17 mouse cellular contexts compared by ENCODE assay signal in genomic region chr1:88345580-88345979, GRCm38 (mm10).
DNase-seq lines count a peak whose midpoint lies in the region; ATAC-seq and TF ChIP-seq lines count a peak whose summit lies in the region.
"Had no signal": no experiment of that assay in that cellular context is flagged by ENCODE, and none has a peak within 500 bp of the region (broad histone marks: within the 10 kb centered on the region; RNA-seq: fewer than 3 reads in every experiment).

No protein-coding gene starts in this region.

- 39% methylated on average over 3 of the region's 3 CpGs for WGBS in heart, embryonic 12.5 days
- 18% methylated on average over 3 of the region's 3 CpGs for WGBS in lung, postnatal 0 days
- WGBS in hindbrain, embryonic 14.5 days, result 21% methylated on average over 3 of the region's 3 CpGs

- no peak overlapping the region for H3K9ac ChIP-seq in heart, embryonic 12.5 days
- no peak overlapping the region for H3K9ac ChIP-seq in lung, postnatal 0 days (replicated peaks; ENCODE audit: low read depth)
- H3K9ac ChIP-seq in hindbrain, embryonic 14.5 days, result no peak overlapping the region
- H3K9ac ChIP-seq: embryonic facial prominence, embryonic 15.5 days; forebrain, embryonic 12.5 days; heart, embryonic 15.5 days; hindbrain, embryonic 13.5 days; lung, embryonic 14.5 days; midbrain, embryonic 15.5 days had no signal

- no peak overlapping the region for H3K27ac ChIP-seq in heart, embryonic 12.5 days (ENCODE audit: poor library complexity, severe bottlenecking)
- H3K27ac ChIP-seq in lung, postnatal 0 days (ENCODE audit: low read length), result no peak overlapping the region
- no peak overlapping the region for H3K27ac ChIP-seq in hindbrain, embryonic 14.5 days
- H3K27ac ChIP-seq: embryonic facial prominence, embryonic 15.5 days; forebrain, embryonic 12.5 days; heart, embryonic 15.5 days; hindbrain, embryonic 13.5 days; midbrain, embryonic 15.5 days had no signal

- ATAC-seq in heart, embryonic 12.5 days (ENCODE audit: insufficient number of reproducible peaks, low FRiP score), result no peak
- peak; percentile 76 for ATAC-seq in lung, postnatal 0 days
- ATAC-seq in hindbrain, embryonic 14.5 days (ENCODE audit: low FRiP score), result no peak
- ATAC-seq: midbrain, embryonic 15.5 days had no signal

- DNase-seq in heart, adult 11 months, result peak; percentile 39
- peak; percentile 69 for DNase-seq in lung, postnatal 0 days (ENCODE audit: low spot score)
- DNase-seq in lung, postnatal 4 days, result no peak
- peak; percentile 74 for DNase-seq in brain, adult 2 months (ENCODE audit: low read depth, low spot score)
- no peak for DNase-seq in hindbrain, embryonic 14.5 days (ENCODE audit: low spot score)
- no peak for DNase-seq in T-cell, adult 2 months (ENCODE audit: low spot score)
- DNase-seq: cerebellum, postnatal 25 days; kidney, adult 18-20 months; liver; lung, embryonic 14.5 days; thymus, postnatal 25 days had no signal

- H3K36me3 ChIP-seq in heart, embryonic 12.5 days, result no peaks in the 10 kb centered on the region
- H3K36me3 ChIP-seq in lung, postnatal 0 days (ENCODE audit: insufficient read depth, low read length), result no peaks in the 10 kb centered on the region
- no peaks in the 10 kb centered on the region for H3K36me3 ChIP-seq in hindbrain, embryonic 14.5 days (replicated peaks; ENCODE audit: control insufficient read depth, insufficient read depth)
- H3K36me3 ChIP-seq: embryonic facial prominence, embryonic 15.5 days; forebrain, embryonic 12.5 days; heart, embryonic 15.5 days; hindbrain, embryonic 13.5 days; midbrain, embryonic 15.5 days had no signal

- TF ChIP-seq EP300 in lung, postnatal 0 days (IDR thresholded peaks at IDR 0.05), result no peak

- no peaks in the 10 kb centered on the region for H3K27me3 ChIP-seq in heart, embryonic 12.5 days (replicated peaks)
- H3K27me3 ChIP-seq in lung, postnatal 0 days (replicated peaks; ENCODE audit: insufficient read depth, low read length), result no peaks in the 10 kb centered on the region
- H3K27me3 ChIP-seq in hindbrain, embryonic 14.5 days (ENCODE audit: control insufficient read depth, insufficient read depth, low read length), result no peaks in the 10 kb centered on the region
- H3K27me3 ChIP-seq: embryonic facial prominence, embryonic 15.5 days; forebrain, embryonic 12.5 days; hindbrain, embryonic 13.5 days; midbrain, embryonic 15.5 days had no signal

- TF ChIP-seq CTCF in lung, postnatal 0 days (IDR thresholded peaks at IDR 0.05), result no peak

- H3K9me3 ChIP-seq in heart, embryonic 12.5 days (replicated peaks), result no peaks in the 10 kb centered on the region
- H3K9me3 ChIP-seq in lung, postnatal 0 days (ENCODE audit: low read length), result no peaks in the 10 kb centered on the region
- H3K9me3 ChIP-seq in hindbrain, embryonic 14.5 days (ENCODE audit: control insufficient read depth, low read length), result no peaks in the 10 kb centered on the region
- H3K9me3 ChIP-seq: embryonic facial prominence, embryonic 15.5 days; forebrain, embryonic 12.5 days; heart, embryonic 15.5 days; hindbrain, embryonic 13.5 days; midbrain, embryonic 15.5 days had no signal

- no peaks in the 10 kb centered on the region for H3K4me1 ChIP-seq in heart, embryonic 12.5 days (replicated peaks)
- no peaks in the 10 kb centered on the region for H3K4me1 ChIP-seq in lung, postnatal 0 days (ENCODE audit: insufficient read depth, low read depth, low read length)
- no peaks in the 10 kb centered on the region for H3K4me1 ChIP-seq in hindbrain, embryonic 14.5 days (replicated peaks; ENCODE audit: control insufficient read depth, insufficient read depth, low read length)
- H3K4me1 ChIP-seq: embryonic facial prominence, embryonic 15.5 days; heart, embryonic 15.5 days; hindbrain, embryonic 13.5 days; midbrain, embryonic 15.5 days had no signal

- no peak overlapping the region for H3K4me3 ChIP-seq in heart, embryonic 12.5 days
- H3K4me3 ChIP-seq in lung, postnatal 0 days (ENCODE audit: low read depth, low read length), result no peak overlapping the region
- H3K4me3 ChIP-seq in hindbrain, embryonic 14.5 days (replicated peaks; ENCODE audit: low read length), result no peak overlapping the region
- H3K4me3 ChIP-seq: embryonic facial prominence, embryonic 15.5 days; forebrain, embryonic 12.5 days; heart, embryonic 15.5 days; hindbrain, embryonic 13.5 days; midbrain, embryonic 15.5 days had no signal

- no peak overlapping the region for H3K4me2 ChIP-seq in heart, embryonic 12.5 days
- H3K4me2 ChIP-seq in lung, postnatal 0 days (replicated peaks; ENCODE audit: low read depth, low read length), result no peak overlapping the region
- no peak overlapping the region for H3K4me2 ChIP-seq in hindbrain, embryonic 14.5 days (replicated peaks)
- H3K4me2 ChIP-seq: embryonic facial prominence, embryonic 15.5 days; forebrain, embryonic 12.5 days; heart, embryonic 15.5 days; hindbrain, embryonic 13.5 days; lung, embryonic 14.5 days; midbrain, embryonic 15.5 days had no signal

Comparison
In these comparisons a context has a peak if more than half of its experiments do, and no peak if none do; other contexts are left out.
1. DNase-seq: peak in heart, adult 11 months (single experiment), lung, postnatal 0 days (single experiment) and brain, adult 2 months (single experiment); none in lung, postnatal 4 days (0 of 2), hindbrain, embryonic 14.5 days (single experiment) and T-cell, adult 2 months (single experiment).